Mouse (Mus musculus): Measurements from ENCODE around the gene Sall4. TPM values are rescaled to one million over a fixed set of nuclear protein-coding genes. Genes with fewer than 3 reads are reported as not detected.

The Sall4 gene
- polyA plus RNA-seq, 1 experiment from 2014 or later = not detected

DNA sequence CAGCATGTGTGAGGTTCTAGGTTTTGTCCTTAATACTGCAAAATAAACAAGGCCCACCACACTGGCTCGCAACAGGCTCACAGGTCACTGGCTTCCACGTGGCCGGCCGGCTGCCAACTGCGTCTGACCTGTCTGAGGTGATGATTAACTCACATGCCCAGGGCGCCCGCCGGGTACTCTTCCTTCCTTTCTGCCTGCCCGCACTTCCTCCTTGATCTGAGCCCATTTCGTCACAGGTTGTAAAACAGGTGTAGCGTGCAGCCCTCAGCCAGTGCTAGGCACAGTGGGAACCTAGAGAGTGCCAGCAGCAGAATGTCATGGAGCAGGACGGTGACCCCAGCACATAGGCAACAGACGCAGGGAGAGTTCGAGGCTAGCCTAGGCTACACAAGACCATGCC is 46.4 kb downstream of the Sall4 start:
- ChIA-PET POLR2A (no interaction called here), CTCF (no interaction called here)
- peak; percentile 60 for ATAC-seq

DNA sequence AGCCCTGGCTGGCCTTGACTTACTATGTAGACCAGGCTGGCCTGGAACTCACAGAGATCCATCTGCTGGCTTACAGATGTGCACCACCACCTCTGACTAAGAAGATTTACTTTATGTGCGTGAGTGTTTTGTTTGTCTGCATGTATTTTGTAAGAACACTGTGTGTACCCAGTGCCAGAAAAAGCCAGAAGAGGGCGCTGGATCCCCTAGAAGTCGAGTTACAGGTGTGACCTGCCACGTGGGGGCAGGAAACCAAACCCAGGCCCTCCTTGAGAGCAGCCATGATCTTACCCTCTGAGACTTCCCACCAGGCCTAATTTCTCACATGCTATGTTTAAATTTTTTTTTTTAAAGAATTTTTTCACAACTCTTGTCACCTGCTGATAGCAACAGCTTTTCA is 48.0 kb downstream of the Sall4 start:
- ChIA-PET POLR2A (no interaction called here), CTCF (no interaction called here)
- DNase-seq (ENCODE audit: low read depth, low spot score) = no peak
- no peak for ATAC-seq
- TF ChIP-seq CTCF (IDR thresholded peaks at IDR 0.05) = no peak
- H3K27me3 ChIP-seq = no peaks in the 10 kb centered on the region
- in situ Hi-C loops (cut with MboI; ENCODE audit: low pct_unique_long_range_greater_than_20kb) = no loop called here

More for the DNA sequence above, 46.4 kb downstream of the Sall4 start:
- in situ Hi-C loops (cut with MboI; ENCODE audit: low pct_unique_long_range_greater_than_20kb) = no loop called here
- DNase-seq (ENCODE audit: low read depth, low spot score) = no peak
- H3K27me3 ChIP-seq = no peaks in the 10 kb centered on the region
- no peak for TF ChIP-seq CTCF (IDR thresholded peaks at IDR 0.05)

DNA sequence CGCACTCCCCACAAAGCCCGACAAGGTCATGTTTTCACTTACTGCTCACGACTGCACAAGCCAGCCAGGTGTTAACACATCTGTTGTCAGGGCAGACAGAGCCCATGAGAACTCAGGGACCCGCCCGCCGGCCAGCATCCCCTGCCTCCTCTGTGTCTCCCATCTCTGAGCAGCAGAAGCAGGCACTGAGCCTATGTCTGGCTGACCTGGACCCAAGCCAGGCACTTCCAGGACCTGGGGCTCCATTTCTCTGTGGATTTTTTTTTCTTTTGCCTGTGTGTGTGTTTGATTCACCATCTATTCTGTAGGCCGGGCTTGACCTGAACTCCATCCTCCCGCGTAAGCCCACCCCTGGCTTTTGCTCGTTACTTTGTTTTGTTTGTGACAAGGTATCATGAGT is 49.0 kb downstream of the Sall4 start:
- DNase-seq (ENCODE audit: low read depth, low spot score) (no peak), ATAC-seq (no peak)
- H3K27me3 ChIP-seq = no peaks in the 10 kb centered on the region
- POLR2A ChIA-PET = no interaction called here
- TF ChIP-seq CTCF (IDR thresholded peaks at IDR 0.05) = no peak
- CTCF ChIA-PET = no interaction called here
- in situ Hi-C loops (cut with MboI; ENCODE audit: low pct_unique_long_range_greater_than_20kb) = no loop called here

DNA sequence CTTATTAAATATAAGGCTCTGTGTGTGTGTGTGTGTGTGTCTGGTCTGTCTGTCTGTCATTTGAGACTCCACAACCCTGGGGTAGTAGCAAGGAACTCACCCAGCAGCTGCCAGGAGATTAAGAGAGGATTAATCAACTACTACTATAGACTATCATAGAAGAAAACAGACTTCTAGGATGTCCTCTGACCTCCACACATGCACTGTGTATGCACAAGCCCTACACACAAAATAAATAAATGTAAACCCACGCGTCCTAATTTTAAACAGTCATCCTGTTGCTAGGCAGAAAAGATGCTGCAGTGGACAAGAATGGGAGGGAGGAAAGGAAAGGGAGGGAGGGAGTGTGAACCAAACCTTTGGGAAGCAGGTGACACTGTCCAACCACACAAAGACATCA is 49.5 kb downstream of the Sall4 start:
- POLR2A ChIA-PET = no interaction called here
- no peaks in the 10 kb centered on the region for H3K27me3 ChIP-seq
- no peak for ATAC-seq
- CTCF ChIA-PET = no interaction called here
- DNase-seq (ENCODE audit: low read depth, low spot score) = no peak
- in situ Hi-C loops (cut with MboI; ENCODE audit: low pct_unique_long_range_greater_than_20kb) = no loop called here
- TF ChIP-seq CTCF (IDR thresholded peaks at IDR 0.05) = no peak

DNA sequence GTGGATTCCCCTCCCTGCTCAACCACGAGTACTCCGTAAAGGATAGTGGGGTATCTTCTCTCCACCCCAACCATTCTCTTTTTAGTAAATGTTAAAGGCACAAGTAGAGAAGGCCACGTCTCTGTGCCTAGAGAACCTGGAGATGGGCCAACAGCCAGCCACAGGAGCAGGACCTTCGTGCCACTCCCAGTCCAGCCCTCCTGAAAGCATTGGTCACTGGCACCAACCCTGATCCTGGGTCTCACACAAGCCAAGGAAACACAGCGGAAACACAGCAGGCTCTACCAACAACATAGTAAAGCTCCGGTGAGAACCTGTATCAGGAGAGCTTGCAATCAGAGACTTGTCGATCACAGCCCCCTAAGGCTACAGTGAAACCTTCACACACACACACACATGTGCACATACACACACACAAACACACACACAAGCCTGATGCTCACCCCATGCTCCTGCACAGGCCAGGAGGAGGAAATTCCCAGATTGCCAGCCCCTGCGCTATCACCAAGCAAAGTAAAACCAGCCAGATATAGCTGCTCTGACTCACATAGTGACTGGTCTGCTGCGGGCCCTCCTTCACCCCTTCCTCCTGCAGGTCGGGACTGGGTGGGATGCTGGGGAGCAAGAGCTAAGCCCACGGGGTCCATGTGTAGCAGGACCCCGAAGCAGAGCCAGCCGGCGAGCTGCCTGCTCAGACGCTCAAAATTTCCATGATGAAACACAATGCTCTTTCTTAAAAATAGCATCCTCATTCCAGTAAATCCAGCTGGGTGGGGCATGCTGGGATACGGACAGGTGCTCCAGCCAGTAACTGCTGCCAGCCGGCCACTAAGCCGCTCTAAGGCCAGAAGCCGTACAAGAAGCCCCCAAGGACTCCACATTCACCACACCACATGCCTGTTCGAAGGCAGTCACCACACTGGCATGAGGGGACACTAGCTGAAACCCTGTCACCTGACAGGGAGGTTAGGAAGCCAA is 55.3 kb downstream of the Sall4 start:
- H3K27me3 ChIP-seq = no peaks in the 10 kb centered on the region
- ChIA-PET POLR2A (interaction anchor here (0.5 kb wide), 1 partner anchor 18 kb away, joined by 5 read pairs; no protein-coding TSS in a partner anchor), CTCF (no interaction called here)
- DNase-seq (ENCODE audit: low read depth, low spot score) (no peak), ATAC-seq (no peak)
- in situ Hi-C loops (cut with MboI; ENCODE audit: low pct_unique_long_range_greater_than_20kb) = no loop called here
- no peak for TF ChIP-seq CTCF (IDR thresholded peaks at IDR 0.05)

DNA sequence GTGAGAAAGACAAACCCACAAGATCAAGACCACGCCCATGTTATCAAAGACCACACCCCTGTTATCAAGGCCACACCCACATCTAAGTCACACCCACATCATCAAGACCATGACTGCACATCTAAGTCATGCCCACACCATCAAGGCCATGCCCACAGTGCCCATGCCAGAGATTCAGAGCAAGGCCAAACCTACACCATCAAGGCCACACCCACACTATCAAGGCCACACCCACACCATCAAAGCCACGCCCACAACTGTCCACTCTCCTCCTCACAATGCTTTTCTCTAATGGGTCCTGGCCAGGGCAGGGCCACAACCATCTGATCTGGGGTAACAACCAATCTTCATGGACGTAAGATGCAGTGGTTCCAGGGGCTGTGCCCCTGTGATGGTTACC is 56.8 kb downstream of the Sall4 start:
- ChIA-PET POLR2A (no interaction called here), CTCF (no interaction called here)
- in situ Hi-C loops (cut with MboI; ENCODE audit: low pct_unique_long_range_greater_than_20kb) = no loop called here
- no peak for DNase-seq (ENCODE audit: low read depth, low spot score)
- ATAC-seq = no peak
- no peak for TF ChIP-seq CTCF (IDR thresholded peaks at IDR 0.05)
- no peaks in the 10 kb centered on the region for H3K27me3 ChIP-seq

DNA sequence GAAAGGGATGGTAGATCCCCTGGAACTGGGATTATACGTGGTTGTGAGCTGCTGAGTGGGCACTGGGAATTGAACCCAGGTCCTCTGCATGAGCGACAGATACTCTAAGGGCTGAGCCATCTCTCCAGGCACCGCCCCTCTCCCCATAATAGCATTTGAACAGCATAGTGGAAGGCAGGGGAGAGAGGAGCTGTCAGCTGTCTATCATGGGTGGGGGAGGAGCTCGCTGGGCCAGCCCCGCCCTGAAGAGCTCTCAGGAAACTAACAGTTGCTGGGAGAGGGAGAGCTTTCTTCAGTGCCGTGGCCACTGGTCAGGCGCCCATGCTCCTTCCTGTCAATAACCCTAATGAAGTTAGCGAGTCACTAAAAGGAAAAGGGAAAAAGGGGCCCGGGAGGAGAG is 60.0 kb downstream of the Sall4 start:
- no peaks in the 10 kb centered on the region for H3K27me3 ChIP-seq
- no peak for DNase-seq (ENCODE audit: low read depth, low spot score)
- ChIA-PET POLR2A (no interaction called here), CTCF (no interaction called here)
- no peak for TF ChIP-seq CTCF (IDR thresholded peaks at IDR 0.05)
- in situ Hi-C loops (cut with MboI; ENCODE audit: low pct_unique_long_range_greater_than_20kb) = no loop called here
- no peak for ATAC-seq

DNA sequence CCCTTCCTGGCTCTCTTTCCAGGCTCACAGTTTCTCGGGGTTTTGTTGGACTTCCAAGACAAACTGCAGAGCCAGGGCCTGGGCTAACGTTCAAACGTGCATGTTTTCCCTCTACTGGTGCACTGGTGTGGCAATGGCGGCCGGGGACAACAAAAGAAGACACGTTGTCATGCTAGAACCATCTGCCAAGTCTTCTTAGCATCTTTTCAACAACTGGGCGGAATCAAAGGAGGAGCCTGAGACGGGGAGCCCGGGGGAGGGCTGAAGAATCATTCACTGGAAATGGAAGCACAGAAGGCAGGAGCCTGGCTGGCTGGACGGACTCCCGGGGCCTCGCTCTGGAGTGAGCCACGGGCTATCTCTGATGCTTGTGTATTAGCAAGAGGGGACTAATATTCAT is 65.5 kb downstream of the Sall4 start:
- CTCF ChIA-PET = no interaction called here
- POLR2A ChIA-PET = no interaction called here
- no peak for TF ChIP-seq CTCF (IDR thresholded peaks at IDR 0.05)
- no peaks in the 10 kb centered on the region for H3K27me3 ChIP-seq
- no peak for ATAC-seq
- DNase-seq (ENCODE audit: low read depth, low spot score) = no peak
- in situ Hi-C loops (cut with MboI; ENCODE audit: low pct_unique_long_range_greater_than_20kb) = no loop called here

Other genes with a start within 250 kb of the Sall4 start
- 0.03 TPM for gene Nfatc2, start 166.3 kb downstream of the Sall4 start, polyA plus RNA-seq (2021)
- gene Atp9a, start 25.5 kb downstream of the Sall4 start, polyA plus RNA-seq (2021) = 29.5 TPM
- 21.6 TPM for gene Zfp64, start 187.6 kb upstream of the Sall4 start, polyA plus RNA-seq (2021)

Data from Patski (cell line).